Mouse (Mus musculus): ENCODE data around the gene Taf9b. TPM values are rescaled to one million over a fixed set of nuclear protein-coding genes. Genes with fewer than 3 reads are reported as not detected.

The Taf9b gene
- 45.2 TPM for polyA plus RNA-seq (2017; shearing (Covaris generic))

DNA sequence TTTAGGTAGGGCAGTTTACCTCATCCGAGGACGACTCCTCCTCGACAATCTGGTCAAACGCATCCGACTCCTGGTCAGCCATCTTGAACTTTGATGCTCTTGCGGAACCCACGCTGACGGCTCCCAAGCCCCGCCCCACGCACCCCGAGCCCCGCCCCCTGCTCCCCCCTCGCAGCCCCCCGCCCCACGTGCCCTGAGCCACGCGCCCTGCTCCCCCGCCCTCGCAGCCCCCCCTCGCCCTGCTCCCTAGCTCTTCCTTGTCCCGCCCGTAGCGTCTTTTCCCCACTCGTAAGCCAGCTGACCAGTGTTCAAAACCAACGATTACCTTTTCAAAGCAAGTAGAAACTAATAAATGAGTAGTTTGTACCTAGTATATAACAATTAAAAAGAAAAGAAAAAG lies at the start of gene Taf9b:
Taf9b (minus strand) TSS at position 101 of the 400 bp plus-strand sequence.

DNA sequence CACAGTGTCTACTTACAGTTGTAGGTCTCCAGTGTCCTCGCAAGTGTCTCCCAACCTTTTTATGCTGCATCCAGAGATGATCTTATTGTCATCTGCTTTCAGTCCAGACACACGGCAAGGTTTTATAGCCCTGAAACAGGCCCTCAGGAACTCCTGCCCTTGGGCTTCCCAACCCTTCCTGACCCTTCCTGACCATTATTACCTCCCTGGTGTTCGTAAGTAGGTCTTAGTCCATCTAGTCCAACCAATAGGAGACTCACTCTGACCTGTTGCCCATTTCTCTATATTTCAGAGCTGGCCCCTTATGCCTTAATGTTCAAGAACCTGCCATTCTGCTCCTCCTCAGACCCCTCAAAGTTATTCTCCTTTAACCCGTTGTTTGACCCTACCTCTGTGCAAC lies 34.3 kb upstream of the Taf9b start, which contains the start of gene Fnd3c2:
Fnd3c2 (minus strand) TSS at position 101 of the 400 bp plus-strand sequence.

GRCm38 (mm10) chrX:106186713-106187649 lies 34.0 kb downstream of the Taf9b start, which contains the start of gene Pgk1:
Pgk1 (plus strand) TSS chrX:106187100.

Other genes with a start within 250 kb of the Taf9b start
- gene Magt1, start 209.3 kb downstream of the Taf9b start, polyA plus RNA-seq (2017; shearing (Covaris generic)), result 41.5 TPM
- gene Cox7b, start 205.5 kb downstream of the Taf9b start, polyA plus RNA-seq (2017; shearing (Covaris generic)), result 254 TPM
- 15.8 TPM for gene Atp7a, start 193.9 kb downstream of the Taf9b start, polyA plus RNA-seq (2017; shearing (Covaris generic))
- 0.23 TPM for gene Tlr13, start 78.0 kb downstream of the Taf9b start, polyA plus RNA-seq (2017; shearing (Covaris generic))
- 159 TPM for gene Pgk1, start 34.1 kb downstream of the Taf9b start, polyA plus RNA-seq (2017; shearing (Covaris generic))
- gene Fnd3c2, start 34.2 kb upstream of the Taf9b start, polyA plus RNA-seq (2017; shearing (Covaris generic)), result not detected

All from inflammation-experienced regulatory T-cells, adult 16 weeks (primary cell).